Mouse (Mus musculus): ENCODE measurements around the gene Fsd1. TPM values are rescaled to one million over a fixed set of nuclear protein-coding genes. Genes with fewer than 3 reads are reported as not detected.

Gene Fsd1
- polyA plus RNA-seq, 1 experiment from 2014 or later = 0.22 TPM

DNA sequence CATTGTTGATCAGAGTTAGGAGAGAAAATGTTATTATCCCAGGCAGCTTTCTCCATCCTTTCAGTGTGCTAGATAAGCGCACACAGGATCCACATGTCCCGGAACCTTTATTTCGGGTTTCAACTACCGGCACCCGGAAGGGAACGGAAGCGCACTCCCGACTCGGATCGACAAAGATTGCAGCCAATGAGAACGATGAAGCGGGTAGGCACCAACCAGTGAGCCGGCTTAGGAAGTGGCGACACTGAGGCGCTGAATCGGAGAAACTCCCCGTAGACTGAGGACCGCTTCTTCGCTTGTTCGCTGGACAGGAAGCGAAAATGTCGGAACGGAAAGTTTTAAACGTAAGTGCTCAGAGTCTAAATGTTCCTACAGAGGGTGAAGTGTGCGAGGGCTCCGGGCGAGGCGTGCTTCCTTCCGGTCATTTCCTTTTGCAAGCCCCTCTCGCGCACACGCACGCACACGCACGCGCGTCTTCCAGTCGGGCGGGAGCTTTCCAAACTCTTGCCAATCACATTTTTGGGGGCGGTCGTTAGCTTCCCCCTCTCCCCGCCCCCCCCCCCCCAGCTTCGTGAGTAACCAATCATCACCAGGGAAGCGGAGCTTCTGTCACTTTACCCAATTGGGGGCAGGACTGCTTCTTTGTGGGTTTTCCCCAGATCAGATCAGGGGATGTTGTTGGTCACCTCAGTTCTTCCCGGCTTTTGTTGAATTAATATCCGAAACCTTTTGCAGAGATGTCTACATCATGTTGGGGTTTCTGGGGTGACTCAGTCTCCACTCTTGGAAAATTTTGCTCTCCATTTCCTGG lies 27.2 kb upstream of the Fsd1 start, which contains the start of gene Yju2:
Gene Yju2, plus strand, starts transcription at position 182 of the 811 bp plus-strand sequence.
- H3K9ac ChIP-seq (ENCODE audit: low read depth, low read length) = peak within 1 kb of the TSS; percentile 79
- peaks cover 30% of the 10 kb centered on the region for H3K4me1 ChIP-seq (ENCODE audit: control insufficient read depth, low read depth, low read length)
- peak within 1 kb of the TSS; percentile 81 for H3K4me2 ChIP-seq (ENCODE audit: low read depth, low read length)
- no peaks in the 10 kb centered on the region for H3K9me3 ChIP-seq (replicated peaks; ENCODE audit: control insufficient read depth, low read length)
- H3K27ac ChIP-seq (ENCODE audit: low read length) = peak within 1 kb of the TSS; percentile 94
- peak; percentile 88 for ATAC-seq (ENCODE audit: low read depth)
- 0% methylated on average over 45 of the region's 46 CpGs for WGBS (ENCODE audit: insufficient replicate concordance)
- H3K36me3 ChIP-seq (ENCODE audit: control insufficient read depth, insufficient read depth) = no peaks in the 10 kb centered on the region
- H3K27me3 ChIP-seq (ENCODE audit: control insufficient read depth, insufficient read depth, low read depth, low read length) = no peaks in the 10 kb centered on the region
- peak within 1 kb of the TSS; percentile 74 for H3K4me3 ChIP-seq (ENCODE audit: low read depth, low read length)

DNA sequence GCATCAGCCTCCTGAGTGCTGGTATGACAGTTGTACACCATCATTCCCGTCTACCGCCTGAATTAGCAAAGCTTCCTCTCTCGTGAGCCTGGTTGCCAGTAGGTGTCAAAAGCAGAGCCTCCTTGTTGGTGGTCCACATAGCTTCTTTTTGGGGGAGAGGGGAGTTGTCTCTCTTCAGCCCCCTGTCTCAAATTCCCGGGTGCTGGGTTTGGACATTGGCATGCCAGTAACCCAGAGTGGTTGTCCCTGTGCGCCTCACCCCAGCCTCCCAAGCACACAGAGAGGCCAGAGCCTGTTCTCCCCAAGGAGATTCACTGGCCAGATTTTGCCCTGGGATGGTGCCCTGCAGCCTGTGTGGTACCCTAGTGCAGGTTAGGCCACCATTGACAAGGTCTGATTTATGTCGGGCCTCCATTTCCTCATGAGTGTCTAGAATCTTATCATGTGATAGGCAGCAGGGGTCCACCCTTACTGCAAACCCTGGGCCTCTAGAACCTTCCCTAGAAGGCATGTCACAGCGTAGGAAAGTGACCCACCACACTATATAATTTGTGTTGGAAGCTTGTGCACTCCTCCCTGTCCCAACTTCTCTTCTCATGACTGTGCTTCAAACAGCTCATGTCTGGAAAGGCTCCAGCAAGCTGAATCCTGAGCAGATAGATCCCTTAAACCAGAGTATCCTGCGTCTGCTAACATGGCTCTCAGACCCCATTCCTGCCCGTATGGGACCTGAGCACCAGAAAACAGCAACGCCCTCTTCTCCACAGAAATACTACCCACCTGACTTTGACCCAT lies 26.2 kb upstream of the Fsd1 start:
- peak overlapping the region; percentile 62 for H3K9ac ChIP-seq (ENCODE audit: low read depth, low read length)
- WGBS (ENCODE audit: insufficient replicate concordance) = 58% methylated on average over 10 of the region's 10 CpGs
- peak overlapping the region; percentile 81 for H3K4me2 ChIP-seq (ENCODE audit: low read depth, low read length)
- H3K9me3 ChIP-seq (replicated peaks; ENCODE audit: control insufficient read depth, low read length) = no peaks in the 10 kb centered on the region
- H3K27ac ChIP-seq (ENCODE audit: low read length) = peak overlapping the region; percentile 94; the same call in 1 of the 2 replicates
- peaks cover 30% of the 10 kb centered on the region for H3K4me1 ChIP-seq (ENCODE audit: control insufficient read depth, low read depth, low read length)
- no peaks in the 10 kb centered on the region; the same call in 1 of the 2 replicates for H3K36me3 ChIP-seq (ENCODE audit: control insufficient read depth, insufficient read depth)
- peak overlapping the region; percentile 74 for H3K4me3 ChIP-seq (ENCODE audit: low read depth, low read length)
- no peak for ATAC-seq (ENCODE audit: low read depth)
- H3K27me3 ChIP-seq (ENCODE audit: control insufficient read depth, insufficient read depth, low read depth, low read length) = no peaks in the 10 kb centered on the region

DNA sequence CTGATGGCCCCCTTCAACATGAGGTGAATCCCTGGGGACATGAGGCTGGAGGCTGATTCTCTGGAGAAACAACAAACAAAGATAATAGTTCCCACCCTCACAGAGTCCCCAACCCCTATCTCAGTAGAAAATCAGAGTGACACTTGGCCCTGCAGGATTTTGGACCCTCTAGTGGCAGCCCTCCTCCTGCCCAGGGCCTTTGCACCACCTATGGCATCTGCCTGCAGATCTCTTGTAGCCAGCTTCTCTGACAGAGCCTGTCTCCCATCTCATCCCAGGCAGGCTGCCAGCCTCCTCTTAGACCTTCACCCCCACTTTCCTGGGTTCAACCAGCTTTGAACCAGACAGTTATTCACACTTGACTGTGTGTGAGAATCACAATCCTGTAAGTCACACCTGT lies 25.5 kb upstream of the Fsd1 start:
- Histone ChIP-seq H3K27ac (ENCODE audit: low read length) (no peak overlapping the region), H3K4me1 (ENCODE audit: control insufficient read depth, low read depth, low read length) (peaks cover 29% of the 10 kb centered on the region), H3K4me2 (ENCODE audit: low read depth, low read length) (no peak overlapping the region), H3K9me3 (replicated peaks; ENCODE audit: control insufficient read depth, low read length) (no peaks in the 10 kb centered on the region), H3K4me3 (ENCODE audit: low read depth, low read length) (no peak overlapping the region), H3K36me3 (ENCODE audit: control insufficient read depth, insufficient read depth) (no peaks in the 10 kb centered on the region; the same call in 1 of the 2 replicates), H3K27me3 (ENCODE audit: control insufficient read depth, insufficient read depth, low read depth, low read length) (no peaks in the 10 kb centered on the region), H3K9ac (ENCODE audit: low read depth, low read length) (no peak overlapping the region)
- no peak for ATAC-seq (ENCODE audit: low read depth)

DNA sequence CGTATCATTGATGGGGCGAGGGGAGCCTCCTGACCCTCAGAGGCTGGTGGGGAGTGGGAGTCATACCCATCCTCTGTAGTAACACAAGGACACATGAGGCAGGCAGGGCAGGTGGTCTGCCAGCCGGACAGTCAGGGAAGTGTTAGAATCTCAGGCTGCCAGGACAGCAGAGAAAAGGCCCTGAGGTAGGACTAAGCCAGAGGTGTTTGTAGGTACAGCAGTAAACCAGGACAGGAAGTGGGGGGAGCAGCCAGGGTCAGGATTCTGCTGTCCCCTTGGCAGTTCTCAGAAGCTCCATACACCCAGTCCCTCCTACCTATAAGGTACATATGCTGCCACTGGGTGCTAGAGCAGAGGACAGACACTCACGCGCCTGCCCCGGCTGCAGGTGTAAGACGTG lies 24.7 kb upstream of the Fsd1 start:
- no peak for ATAC-seq (ENCODE audit: low read depth)
- Histone ChIP-seq H3K9ac (ENCODE audit: low read depth, low read length) (no peak overlapping the region), H3K4me1 (ENCODE audit: control insufficient read depth, low read depth, low read length) (peaks cover 22% of the 10 kb centered on the region), H3K9me3 (replicated peaks; ENCODE audit: control insufficient read depth, low read length) (no peaks in the 10 kb centered on the region), H3K4me3 (ENCODE audit: low read depth, low read length) (no peak overlapping the region), H3K27me3 (ENCODE audit: control insufficient read depth, insufficient read depth, low read depth, low read length) (no peaks in the 10 kb centered on the region), H3K36me3 (ENCODE audit: control insufficient read depth, insufficient read depth) (no peaks in the 10 kb centered on the region; the same call in 1 of the 2 replicates), H3K4me2 (ENCODE audit: low read depth, low read length) (no peak overlapping the region), H3K27ac (ENCODE audit: low read length) (no peak overlapping the region)
- 83% methylated on average over 7 of the region's 7 CpGs for WGBS (ENCODE audit: insufficient replicate concordance)

DNA sequence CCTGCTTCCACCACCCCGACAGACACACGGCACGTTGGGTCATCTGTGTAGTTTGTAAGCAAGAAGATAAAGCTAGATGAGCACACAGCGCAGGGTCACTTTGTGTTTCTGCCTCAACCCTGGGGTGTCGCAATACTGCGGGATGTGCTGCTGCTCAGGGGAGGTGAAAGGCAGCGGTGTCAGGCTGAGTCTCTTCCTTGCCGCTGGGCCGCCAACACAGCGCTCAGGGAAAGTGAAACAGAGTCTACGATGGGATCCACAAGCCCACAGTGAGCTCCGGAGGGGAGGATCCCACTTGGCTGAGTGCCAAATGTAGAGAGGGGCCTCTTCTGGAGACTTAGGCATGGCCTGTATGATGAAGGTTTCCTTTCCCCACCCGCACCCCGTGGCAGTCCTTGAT lies 23.1 kb upstream of the Fsd1 start:
- Histone ChIP-seq H3K9me3 (replicated peaks; ENCODE audit: control insufficient read depth, low read length) (no peaks in the 10 kb centered on the region), H3K4me2 (ENCODE audit: low read depth, low read length) (0 out of 2 replicates have a peak overlapping the region, but pooled peaks have one; percentile 27), H3K27ac (ENCODE audit: low read length) (peak overlapping the region; percentile 72), H3K27me3 (ENCODE audit: control insufficient read depth, insufficient read depth, low read depth, low read length) (no peaks in the 10 kb centered on the region), H3K4me3 (ENCODE audit: low read depth, low read length) (no peak overlapping the region), H3K9ac (ENCODE audit: low read depth, low read length) (no peak overlapping the region), H3K36me3 (ENCODE audit: control insufficient read depth, insufficient read depth) (no peaks in the 10 kb centered on the region; the same call in none of the 2 replicates), H3K4me1 (ENCODE audit: control insufficient read depth, low read depth, low read length) (peaks cover 15% of the 10 kb centered on the region)
- 70% methylated on average over 14 of the region's 14 CpGs for WGBS (ENCODE audit: insufficient replicate concordance)
- peak; percentile 14 for ATAC-seq (ENCODE audit: low read depth)

- no peaks in the 10 kb centered on the region; the same call in none of the 2 replicates for H3K36me3 ChIP-seq (ENCODE audit: control insufficient read depth, insufficient read depth)
- H3K27me3 ChIP-seq (ENCODE audit: control insufficient read depth, insufficient read depth, low read depth, low read length) = peaks cover 5% of the 10 kb centered on the region
- H3K9me3 ChIP-seq (replicated peaks; ENCODE audit: control insufficient read depth, low read length) = no peaks in the 10 kb centered on the region
- ATAC-seq (ENCODE audit: low read depth) = no peak
- H3K4me2 ChIP-seq (ENCODE audit: low read depth, low read length) = no peak overlapping the region
- no peak overlapping the region for H3K4me3 ChIP-seq (ENCODE audit: low read depth, low read length)
- no peak overlapping the region for H3K9ac ChIP-seq (ENCODE audit: low read depth, low read length)
- WGBS (ENCODE audit: insufficient replicate concordance) = 90% methylated on average over 10 of the region's 10 CpGs
- no peak overlapping the region for H3K27ac ChIP-seq (ENCODE audit: low read length)
- peaks cover 10% of the 10 kb centered on the region for H3K4me1 ChIP-seq (ENCODE audit: control insufficient read depth, low read depth, low read length)
These were observed 21.8 kb upstream of the Fsd1 start for GRCm38 (mm10) chr17:55964496-55964895.

DNA sequence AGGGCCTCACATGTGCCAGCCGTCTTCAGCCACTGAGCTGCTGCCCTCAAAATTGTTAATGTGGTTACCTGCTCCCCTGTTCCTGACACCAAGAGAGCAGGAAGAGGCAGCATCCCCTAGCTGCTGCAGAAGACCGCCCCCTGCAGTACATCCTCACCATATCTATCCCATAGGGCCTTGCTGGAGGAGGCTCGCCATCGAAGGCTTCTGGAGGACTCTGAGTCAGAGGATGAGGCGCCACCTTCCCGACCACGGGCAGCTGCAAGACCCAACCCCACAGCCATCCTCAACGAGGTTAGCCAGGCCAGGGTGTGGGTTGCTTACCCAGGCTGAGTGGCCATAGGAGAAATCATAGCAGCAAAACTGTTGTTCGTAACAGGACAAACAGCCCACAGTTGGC lies 21.3 kb upstream of the Fsd1 start:
- H3K27me3 ChIP-seq (ENCODE audit: control insufficient read depth, insufficient read depth, low read depth, low read length) = peaks cover 10% of the 10 kb centered on the region
- no peak overlapping the region for H3K4me2 ChIP-seq (ENCODE audit: low read depth, low read length)
- no peak overlapping the region for H3K4me3 ChIP-seq (ENCODE audit: low read depth, low read length)
- H3K9me3 ChIP-seq (replicated peaks; ENCODE audit: control insufficient read depth, low read length) = no peaks in the 10 kb centered on the region
- no peaks in the 10 kb centered on the region; the same call in none of the 2 replicates for H3K36me3 ChIP-seq (ENCODE audit: control insufficient read depth, insufficient read depth)
- H3K27ac ChIP-seq (ENCODE audit: low read length) = no peak overlapping the region
- peaks cover 5% of the 10 kb centered on the region for H3K4me1 ChIP-seq (ENCODE audit: control insufficient read depth, low read depth, low read length)
- H3K9ac ChIP-seq (ENCODE audit: low read depth, low read length) = no peak overlapping the region
- ATAC-seq (ENCODE audit: low read depth) = no peak
- 63% methylated on average over 9 of the region's 9 CpGs for WGBS (ENCODE audit: insufficient replicate concordance)

GRCm38 (mm10) chr17:55967186-55967585 lies 19.1 kb upstream of the Fsd1 start:
- Histone ChIP-seq H3K4me1 (ENCODE audit: control insufficient read depth, low read depth, low read length) (no peaks in the 10 kb centered on the region; the same call in 1 of the 2 replicates), H3K4me3 (ENCODE audit: low read depth, low read length) (no peak overlapping the region), H3K27me3 (ENCODE audit: control insufficient read depth, insufficient read depth, low read depth, low read length) (peaks cover 31% of the 10 kb centered on the region), H3K27ac (ENCODE audit: low read length) (no peak overlapping the region), H3K9ac (ENCODE audit: low read depth, low read length) (no peak overlapping the region), H3K4me2 (ENCODE audit: low read depth, low read length) (no peak overlapping the region), H3K9me3 (replicated peaks; ENCODE audit: control insufficient read depth, low read length) (no peaks in the 10 kb centered on the region), H3K36me3 (ENCODE audit: control insufficient read depth, insufficient read depth) (no peaks in the 10 kb centered on the region; the same call in none of the 2 replicates)
- ATAC-seq (ENCODE audit: low read depth) = no peak
- 79% methylated on average over 4 of the region's 4 CpGs for WGBS (ENCODE audit: insufficient replicate concordance)

Data from liver, embryonic 16.5 days (tissue).